Mouse (Mus musculus): Measurements from ENCODE around the gene Cachd1.

DNA sequence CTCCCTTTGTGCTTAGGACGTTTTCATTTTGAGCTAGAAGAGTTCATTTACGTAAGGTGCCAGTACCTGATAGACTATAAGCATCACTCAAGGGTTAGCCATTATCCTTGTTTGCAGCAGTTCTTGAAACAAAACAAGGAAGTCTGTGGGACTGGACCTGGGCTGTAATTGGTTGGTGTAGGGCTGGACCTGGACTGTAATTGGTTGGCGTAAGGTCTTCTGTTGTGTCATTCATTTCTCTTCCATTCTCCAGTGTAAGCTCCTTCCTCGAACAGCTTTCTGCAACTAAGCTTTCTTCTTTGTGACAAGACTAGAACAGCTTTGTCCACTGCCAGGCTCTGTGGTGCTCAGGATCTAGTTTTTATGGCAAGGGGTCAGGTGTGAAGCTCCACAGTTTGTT is 78.9 kb downstream of the Cachd1 start:
- no peak for TF ChIP-seq POLR2A (IDR thresholded peaks at IDR 0.05; ENCODE audit: insufficient read depth, low read length)
- TF ChIP-seq CTCF (IDR thresholded peaks at IDR 0.05; ENCODE audit: low read depth, low read length) = no peak
